Mouse (Mus musculus): ENCODE data around the gene Rpl6.
"Not testable (repeated sequence)": the region's sequence is repeated elsewhere in the genome, so short reads cannot be mapped to it uniquely, and the experiment has no call there.

The Rpl6 gene

GRCm38 (mm10) chr5:121224856-121225255 lies 20.6 kb downstream of the Rpl6 start:
- DNase-seq (ENCODE audit: extremely low spot score): no peak

- no peak for DNase-seq (ENCODE audit: extremely low spot score)
Observed at GRCm38 (mm10) chr5:121225854-121226253, 21.6 kb downstream of the Rpl6 start.

- no peak for DNase-seq (ENCODE audit: extremely low spot score)
Observed at GRCm38 (mm10) chr5:121226406-121226805, 22.1 kb downstream of the Rpl6 start.

- no peak for DNase-seq (ENCODE audit: extremely low spot score)
Observed at GRCm38 (mm10) chr5:121226845-121227244, 22.6 kb downstream of the Rpl6 start.

GRCm38 (mm10) chr5:121227330-121227729 lies 23.0 kb downstream of the Rpl6 start:
- not testable (repeated sequence) for DNase-seq (ENCODE audit: extremely low spot score)

- DNase-seq (ENCODE audit: extremely low spot score): no peak
Observed at GRCm38 (mm10) chr5:121229182-121229581, 24.9 kb downstream of the Rpl6 start.

GRCm38 (mm10) chr5:121230811-121231210 lies 26.5 kb downstream of the Rpl6 start:
- no peak for DNase-seq (ENCODE audit: extremely low spot score)

- no peak for DNase-seq (ENCODE audit: extremely low spot score)
Observed at GRCm38 (mm10) chr5:121232789-121233188, 28.5 kb downstream of the Rpl6 start.

GRCm38 (mm10) chr5:121233726-121234125 lies 29.4 kb downstream of the Rpl6 start:
- no peak for DNase-seq (ENCODE audit: extremely low spot score)

- DNase-seq (ENCODE audit: extremely low spot score): no peak
Observed at GRCm38 (mm10) chr5:121236171-121236570, 31.9 kb downstream of the Rpl6 start.

GRCm38 (mm10) chr5:121238208-121238607 lies 33.9 kb downstream of the Rpl6 start:
- DNase-seq (ENCODE audit: extremely low spot score): no peak

- no peak for DNase-seq (ENCODE audit: extremely low spot score)
Observed at GRCm38 (mm10) chr5:121239846-121240245, 35.6 kb downstream of the Rpl6 start.

- no peak for DNase-seq (ENCODE audit: extremely low spot score)
Observed at GRCm38 (mm10) chr5:121241182-121241581, 36.9 kb downstream of the Rpl6 start.

GRCm38 (mm10) chr5:121242261-121242660 lies 38.0 kb downstream of the Rpl6 start:
- DNase-seq (ENCODE audit: extremely low spot score): no peak

GRCm38 (mm10) chr5:121242701-121243100 lies 38.4 kb downstream of the Rpl6 start:
- no peak for DNase-seq (ENCODE audit: extremely low spot score)

- no peak for DNase-seq (ENCODE audit: extremely low spot score)
Observed at GRCm38 (mm10) chr5:121243676-121244364, 39.5 kb downstream of the Rpl6 start.

GRCm38 (mm10) chr5:121244365-121244731 lies 40.1 kb downstream of the Rpl6 start:
- DNase-seq (ENCODE audit: extremely low spot score): no peak

- DNase-seq (ENCODE audit: extremely low spot score): no peak
Observed at GRCm38 (mm10) chr5:121245201-121245600, 40.9 kb downstream of the Rpl6 start.

GRCm38 (mm10) chr5:121248766-121249394 lies 44.6 kb downstream of the Rpl6 start:
- no peak for DNase-seq (ENCODE audit: extremely low spot score)

GRCm38 (mm10) chr5:121249693-121250092 lies 45.4 kb downstream of the Rpl6 start:
- no peak for DNase-seq (ENCODE audit: extremely low spot score)

- no peak for DNase-seq (ENCODE audit: extremely low spot score)
Observed at GRCm38 (mm10) chr5:121251813-121252212, 47.5 kb downstream of the Rpl6 start.

- no peak for DNase-seq (ENCODE audit: extremely low spot score)
Observed at GRCm38 (mm10) chr5:121253816-121254497, 49.7 kb downstream of the Rpl6 start.

GRCm38 (mm10) chr5:121254977-121255376 lies 50.7 kb downstream of the Rpl6 start:
- no peak for DNase-seq (ENCODE audit: extremely low spot score)
